ENCODE assay signal across 8 mouse cellular contexts in genomic region chr9:16501990-16502672, GRCm38 (mm10). TPM values are rescaled to one million over a fixed set of nuclear protein-coding genes. Genes with fewer than 3 reads are reported as not detected.
DNase-seq lines count a peak whose midpoint lies in the region; ATAC-seq lines count a peak whose summit lies in the region.

No protein-coding gene starts in this region.

- WGBS in forebrain, embryonic 12.5 days: under 1% methylated on average over 51 of the region's 52 CpGs

- peak; percentile 82 for DNase-seq in Muller cell, postnatal 12 days (ENCODE audit: inconsistent ontology term)
- peak; percentile 45 to 75 for DNase-seq in left cerebral cortex, adult 9 months (ENCODE audit: low spot score in 2 of 2)
- DNase-seq in lung, postnatal 4 days: peak; percentile 64 to 81
- peak; percentile 75 to 77 for DNase-seq in right cerebral cortex, postnatal 36 days (ENCODE audit: low spot score in 2 of 2)
- no peak for DNase-seq in thymus, adult 18-20 months

- peak; percentile 85 for ATAC-seq in forebrain, embryonic 12.5 days (ENCODE audit: low FRiP score)
- ATAC-seq in hematopoietic stem cell, adult 5-6 weeks (replicated peaks in 1 of 2; ENCODE audit: insufficient read depth in 1 of 2, low FRiP score in 2 of 2, low TSS enrichment in 1 of 2, low read depth in 1 of 2, poor library complexity in 2 of 2, severe bottlenecking in 2 of 2): peak; percentile 33 to 50; a peak in 3 of 4 replicates

- no peaks in the 10 kb centered on the region for H3K9me3 ChIP-seq in forebrain, embryonic 12.5 days

- H3K4me2 ChIP-seq in forebrain, embryonic 12.5 days: peak overlapping the region; percentile 81

- peak overlapping the region; percentile 77 for H3K9ac ChIP-seq in forebrain, embryonic 12.5 days

- no peaks in the 10 kb centered on the region for H3K36me3 ChIP-seq in forebrain, embryonic 12.5 days (replicated peaks)

- no peak overlapping the region for H3K27ac ChIP-seq in brown adipose tissue, adult 24 weeks (replicated peaks; ENCODE audit: low read depth, low read length)
- H3K27ac ChIP-seq in forebrain, embryonic 12.5 days: peak overlapping the region; percentile 92

- peak overlapping the region; percentile 47 for H3K4me3 ChIP-seq in brown adipose tissue, adult 24 weeks (ENCODE audit: insufficient read depth, low read depth, low read length)
- H3K4me3 ChIP-seq in forebrain, embryonic 12.5 days (replicated peaks): peak overlapping the region; percentile 68

- peaks cover 10% of the 10 kb centered on the region; the same call in 1 of the 2 replicates for H3K27me3 ChIP-seq in forebrain, embryonic 12.5 days

- no peaks in the 10 kb centered on the region; the same call in 1 of the 2 replicates for H3K4me1 ChIP-seq in brown adipose tissue, adult 24 weeks (ENCODE audit: control insufficient read depth, insufficient read depth, insufficient read length, low read length)
- peaks cover 23% of the 10 kb centered on the region for H3K4me1 ChIP-seq in forebrain, embryonic 12.5 days

RNA-seq across cellular contexts. Expression of gene Fat3, which starts 1.0 kb away (rescaled TPM):
- not detected in 2 replicates for polyA plus RNA-seq in brown adipose tissue, adult 24 weeks (2012; ENCODE audit: insufficient read depth, insufficient read length, missing spikeins)
- 13.0 and 13.6 TPM in 2 replicates for polyA plus RNA-seq in forebrain, embryonic 12.5 days (2016; fragmentation: Nextera tagmentation; extraction: Ambion mirVana)
- not detected in 2 replicates for total RNA-seq in hematopoietic stem cell, adult 5-6 weeks (2017)

Comparison
In these comparisons a context has a peak if more than half of its experiments do, and no peak if none do; other contexts are left out.
1. DNase-seq: peak in Muller cell, postnatal 12 days (single experiment), left cerebral cortex, adult 9 months (2 of 2), lung, postnatal 4 days (2 of 2) and right cerebral cortex, postnatal 36 days (2 of 2); none in thymus, adult 18-20 months (0 of 2).
2. RNA of gene Fat3, which starts 1.0 kb away (polyA plus RNA-seq): 13.0 to 13.6 TPM in forebrain, embryonic 12.5 days; not detected in brown adipose tissue, adult 24 weeks; every median in the first group is over 10 times any median in the second.